Mouse (Mus musculus) lung, embryonic 14.5 days (tissue): ENCODE data around the gene Wnt16. TPM values are rescaled to one million over a fixed set of nuclear protein-coding genes. Genes with fewer than 3 reads are reported as not detected.

ENCODE experiments used
- ATAC-seq: fragments of 200-750 bp; cut with Nextera tagmentation; 2 replicates; pipeline ENCODE4 v1.8.0; 2017; ENCODE audit warnings: mild to moderate bottlenecking, moderate TSS enrichment, moderate library complexity; ENCODE audit not compliant: insufficient read depth
- DNase-seq: peaks from one replicate; pipeline ENCODE4 v3.0.0-alpha.2; 2015
- H3K27ac ChIP-seq: fragments of 300-500 bp; sonication (generic); 2 replicates; pipeline ENCODE4 v1.5.1; 2014; ENCODE audit warnings: low read depth, mild to moderate bottlenecking, moderate library complexity
- H3K27me3 ChIP-seq: fragments of 300-500 bp; sonication (generic); 2 replicates; pipeline ENCODE4 v1.6.1; 2014; ENCODE audit warnings: low read length, control low read depth; ENCODE audit not compliant: insufficient read depth
- H3K36me3 ChIP-seq: fragments of 300-500 bp; sonication (generic); 2 replicates; pipeline ENCODE4 v1.6.1; 2014; ENCODE audit warnings: control low read depth; ENCODE audit not compliant: insufficient read depth
- H3K4me1 ChIP-seq: fragments of 300-500 bp; sonication (generic); 2 replicates; pipeline ENCODE4 v1.6.1; 2014; ENCODE audit warnings: antibody characterized with exemption, control low read depth; ENCODE audit not compliant: insufficient read depth
- H3K4me2 ChIP-seq: fragments of 300-500 bp; sonication (generic); 2 replicates; pipeline ENCODE4 v1.6.1; 2014; ENCODE audit warnings: mild to moderate bottlenecking
- H3K4me3 ChIP-seq: fragments of 300-500 bp; sonication (generic); 2 replicates; pipeline ENCODE4 v1.5.1; 2014; ENCODE audit warnings: low read depth, low read length
- H3K9ac ChIP-seq: fragments of 300-500 bp; sonication (generic); 2 replicates; pipeline ENCODE4 v1.6.1; 2014
- H3K9me3 ChIP-seq: fragments of 300-500 bp; sonication (generic); 2 replicates; pipeline ENCODE4 v1.6.1; 2016; ENCODE audit warnings: low read depth, low read length, control low read depth
- CTCF ChIP-seq: IDR thresholded peaks from 2 replicates; pipeline ENCODE4 v1.5.1; 2016; ENCODE audit warnings: antibody characterized with exemption, low read depth
- WGBS: fragments of 180-500 bp; shearing (Covaris S2); extraction: QIAGEN DNeasy Blood & Tissue Kit; methylation state at CpG from one replicate; pipeline ENCODE4 v1.1.7; 2014; 5-methylcytosine and 5-hydroxymethylcytosine counted together
- polyA plus RNA-seq: library from polyadenylated mRNA; unstranded; fragments of >200 nt; fragmentation: Nextera tagmentation; extraction: Ambion mirVana; gene quantifications from 2 replicates; pipeline ENCODE4 v1.2.1, GENCODE M21; 2014

Wnt16 gene
- polyA plus RNA-seq, 1 experiment from 2014 or later: not detected

GRCm38 (mm10) chr6:22288737-22289460 lies 872 bp downstream of the Wnt16 start:
- Histone ChIP-seq H3K36me3 (no peaks in the 10 kb centered on the region), H3K4me1 (peaks cover 14% of the 10 kb centered on the region), H3K4me2 (peak overlapping the region; percentile 67), H3K27me3 (peaks cover 38% of the 10 kb centered on the region), H3K27ac (no peak overlapping the region), H3K9me3 (no peaks in the 10 kb centered on the region), H3K4me3 (peak overlapping the region; percentile 32), H3K9ac (no peak overlapping the region)
- under 1% methylated on average over 38 of the region's 38 CpGs for WGBS
- peak; percentile 59 for DNase-seq
- peak; percentile 74; the same call in 1 of the 2 replicates for ATAC-seq
- TF ChIP-seq CTCF: peak; percentile 45

- H3K9ac ChIP-seq: no peak overlapping the region
- ATAC-seq: no peak
- no peak for TF ChIP-seq CTCF
Observed at GRCm38 (mm10) chr6:22289461-22290021, 1.5 kb downstream of the Wnt16 start.

GRCm38 (mm10) chr6:22290790-22291189 lies 2.8 kb downstream of the Wnt16 start:
- Histone ChIP-seq H3K4me1 (peaks cover 14% of the 10 kb centered on the region), H3K4me2 (no peak overlapping the region), H3K36me3 (no peaks in the 10 kb centered on the region), H3K9ac (no peak overlapping the region), H3K27ac (no peak overlapping the region), H3K27me3 (peaks cover 38% of the 10 kb centered on the region), H3K9me3 (no peaks in the 10 kb centered on the region), H3K4me3 (no peak overlapping the region)
- WGBS: 70% methylated on average over 8 of the region's 8 CpGs
- no peak for TF ChIP-seq CTCF
- no peak for ATAC-seq
- DNase-seq: no peak

More at GRCm38 (mm10) chr6:22289461-22290021, 1.5 kb downstream of the Wnt16 start:
- Histone ChIP-seq H3K4me3 (peak overlapping the region; percentile 32), H3K4me1 (peaks cover 14% of the 10 kb centered on the region), H3K27me3 (peaks cover 38% of the 10 kb centered on the region), H3K27ac (no peak overlapping the region), H3K36me3 (no peaks in the 10 kb centered on the region), H3K9me3 (no peaks in the 10 kb centered on the region), H3K4me2 (peak overlapping the region; percentile 67)
- peak; percentile 52 for DNase-seq
- WGBS: 3% methylated on average over 21 of the region's 21 CpGs

GRCm38 (mm10) chr6:22292056-22292455 lies 4.0 kb downstream of the Wnt16 start:
- WGBS: 31% methylated on average over 4 of the region's 4 CpGs
- no peak for ATAC-seq
- H3K36me3 ChIP-seq: no peaks in the 10 kb centered on the region
- no peaks in the 10 kb centered on the region for H3K9me3 ChIP-seq
- DNase-seq: peak; percentile 54
- H3K4me3 ChIP-seq: no peak overlapping the region
- no peak overlapping the region for H3K9ac ChIP-seq
- TF ChIP-seq CTCF: no peak
- H3K27me3 ChIP-seq: peaks cover 38% of the 10 kb centered on the region
- no peak overlapping the region for H3K4me2 ChIP-seq
- H3K4me1 ChIP-seq: peaks cover 14% of the 10 kb centered on the region
- H3K27ac ChIP-seq: no peak overlapping the region

- H3K9ac ChIP-seq: no peak overlapping the region
- H3K27ac ChIP-seq: no peak overlapping the region
- H3K36me3 ChIP-seq: no peaks in the 10 kb centered on the region
- DNase-seq (no peak), ATAC-seq (no peak)
- peaks cover 21% of the 10 kb centered on the region for H3K27me3 ChIP-seq
- H3K9me3 ChIP-seq: no peaks in the 10 kb centered on the region
- no peak for TF ChIP-seq CTCF
- no peak overlapping the region for H3K4me2 ChIP-seq
- peaks cover 8% of the 10 kb centered on the region for H3K4me1 ChIP-seq
- 60% methylated on average over 3 of the region's 3 CpGs for WGBS
- no peak overlapping the region for H3K4me3 ChIP-seq
Observed at GRCm38 (mm10) chr6:22293922-22294321, 5.9 kb downstream of the Wnt16 start.

- Histone ChIP-seq H3K36me3 (no peaks in the 10 kb centered on the region), H3K9ac (no peak overlapping the region), H3K9me3 (no peaks in the 10 kb centered on the region), H3K27ac (no peak overlapping the region), H3K4me1 (no peaks in the 10 kb centered on the region), H3K4me3 (no peak overlapping the region), H3K4me2 (no peak overlapping the region), H3K27me3 (0 out of 2 replicates have a peak, but pooled peaks cover under 1% of the 10 kb centered on the region)
- DNase-seq: no peak
- ATAC-seq: no peak
- TF ChIP-seq CTCF: no peak
- 63% methylated on average over 6 of the region's 6 CpGs for WGBS
Observed at GRCm38 (mm10) chr6:22297028-22297427, 9.0 kb downstream of the Wnt16 start.

- Histone ChIP-seq H3K36me3 (no peaks in the 10 kb centered on the region), H3K9me3 (no peaks in the 10 kb centered on the region), H3K27ac (no peak overlapping the region), H3K4me1 (no peaks in the 10 kb centered on the region), H3K9ac (no peak overlapping the region), H3K27me3 (no peaks in the 10 kb centered on the region), H3K4me2 (peak overlapping the region; percentile 39), H3K4me3 (no peak overlapping the region)
- WGBS: 32% methylated on average over 14 of the region's 14 CpGs
- TF ChIP-seq CTCF: no peak
- ATAC-seq: 0 out of 2 replicates have a peak, but pooled peaks have one; percentile 38
- DNase-seq: no peak
Observed at GRCm38 (mm10) chr6:22298059-22298458, 10.0 kb downstream of the Wnt16 start.
